Mouse (Mus musculus): ENCODE data around the gene Slc5a11.
A peak's percentile ranks its signal among the peaks of the same experiment; 100 is the strongest.

Gene Slc5a11

DNA sequence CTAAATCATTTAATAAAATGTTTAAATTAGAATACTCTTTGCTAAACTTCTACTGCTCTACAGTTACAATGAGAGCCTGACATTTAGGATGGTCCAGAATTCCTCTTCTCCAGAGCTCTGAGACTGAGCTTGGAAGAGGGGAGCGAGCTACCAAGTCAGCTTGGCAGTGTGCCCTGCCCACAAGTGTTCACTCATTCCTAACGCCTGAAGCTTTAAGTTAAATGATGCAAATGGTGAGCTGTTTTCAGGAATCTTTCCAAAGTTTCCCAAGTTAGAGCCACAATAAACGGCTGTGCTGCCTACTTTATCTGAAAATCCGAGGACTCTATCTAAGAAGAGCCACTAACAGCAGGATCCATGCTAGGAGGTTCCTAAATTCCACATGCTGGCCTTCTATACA is 69.2 kb downstream of the Slc5a11 start:
- no peak for DNase-seq (ENCODE audit: low read depth, low spot score)

DNA sequence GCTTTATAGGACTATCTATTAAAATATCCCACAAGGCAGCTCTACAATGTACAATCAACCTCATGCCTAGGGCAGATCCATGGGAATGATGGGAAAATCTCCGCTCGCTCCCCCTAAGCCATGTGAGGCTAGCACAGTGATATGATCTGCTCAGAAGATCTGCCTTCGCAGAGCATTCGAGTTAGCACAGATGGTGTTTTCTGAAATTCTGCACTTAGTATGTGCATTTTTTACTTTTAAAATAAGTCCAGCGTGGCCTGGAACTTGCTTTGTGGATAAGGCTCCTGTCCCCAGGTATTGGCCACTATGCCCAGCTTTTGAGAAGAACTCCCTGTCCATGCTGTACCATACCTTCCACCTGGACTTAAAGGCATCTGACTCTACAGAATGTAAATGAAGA is 71.3 kb downstream of the Slc5a11 start:
- no peak for DNase-seq (ENCODE audit: low read depth, low spot score)

DNA sequence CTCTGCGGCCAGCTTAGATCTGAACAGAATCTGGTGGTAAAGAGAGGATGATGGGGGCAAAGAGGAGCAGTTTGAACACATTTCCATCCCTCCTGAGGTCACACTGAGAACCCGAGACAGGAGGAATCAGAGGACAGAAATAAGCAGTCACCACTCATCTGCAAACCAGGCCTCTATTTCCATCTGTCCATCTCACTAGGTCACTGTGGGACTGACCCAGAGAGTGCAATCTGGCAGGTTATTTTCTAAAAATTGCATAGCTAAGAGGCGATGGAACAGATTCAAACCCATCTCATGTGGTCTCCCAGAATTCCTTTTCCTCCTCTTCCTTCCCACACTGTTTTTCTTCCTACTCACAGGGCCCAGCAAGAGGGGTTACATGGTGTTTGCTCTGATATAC is 73.3 kb downstream of the Slc5a11 start:
- DNase-seq (ENCODE audit: low read depth, low spot score), result no peak

GRCm38 (mm10) chr7:123289176-123289575 is 74.6 kb downstream of the Slc5a11 start:
- no peak for DNase-seq (ENCODE audit: low read depth, low spot score)

DNA sequence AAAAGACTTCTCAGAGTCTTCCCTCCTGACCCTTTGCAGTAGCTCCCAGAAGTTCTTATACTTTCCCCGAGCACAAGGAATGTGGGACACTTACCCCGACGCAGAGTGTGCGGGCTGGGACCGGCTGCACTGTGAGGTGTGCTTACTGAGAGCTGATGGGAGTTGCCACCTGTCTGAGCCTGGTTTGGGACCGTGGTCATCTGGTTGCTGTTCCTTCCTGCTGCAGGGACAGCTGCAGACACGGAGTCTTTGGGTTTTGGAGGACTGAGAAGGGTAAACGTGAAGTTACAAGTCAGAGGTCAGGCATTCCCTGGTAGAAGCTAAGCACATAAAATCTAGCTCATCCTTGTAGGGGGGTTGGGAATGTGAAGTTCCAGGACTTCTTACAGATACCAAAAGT is 77.4 kb downstream of the Slc5a11 start:
- no peak for DNase-seq (ENCODE audit: low read depth, low spot score)

DNA sequence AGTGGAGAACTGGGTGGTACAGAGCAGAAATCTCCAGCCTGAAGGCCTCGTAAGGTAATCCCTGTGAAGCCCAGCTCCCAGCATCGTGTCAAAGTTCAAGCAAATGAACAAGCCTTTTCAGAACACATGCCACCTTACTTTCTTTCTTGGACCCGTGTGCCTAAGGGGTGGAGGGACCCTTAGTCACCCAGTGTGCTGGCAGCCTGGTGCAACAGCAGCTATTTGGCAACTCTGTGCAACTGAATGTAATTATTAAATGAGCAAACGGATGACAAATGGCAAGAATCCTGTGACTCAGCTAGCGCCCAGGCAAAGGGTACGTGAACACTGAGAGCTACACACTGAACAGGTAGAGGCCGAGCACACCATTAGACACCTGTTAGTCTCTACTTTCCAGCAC is 79.3 kb downstream of the Slc5a11 start:
- DNase-seq (ENCODE audit: low read depth, low spot score), result no peak

- peak; percentile 20 for DNase-seq (ENCODE audit: low read depth, low spot score)
Observed at GRCm38 (mm10) chr7:123295423-123295822, 80.8 kb downstream of the Slc5a11 start.

GRCm38 (mm10) chr7:123296097-123296496 is 81.5 kb downstream of the Slc5a11 start:
- peak; percentile 12 for DNase-seq (ENCODE audit: low read depth, low spot score)

GRCm38 (mm10) chr7:123298225-123298624 is 83.6 kb downstream of the Slc5a11 start:
- no peak for DNase-seq (ENCODE audit: low read depth, low spot score)

DNA sequence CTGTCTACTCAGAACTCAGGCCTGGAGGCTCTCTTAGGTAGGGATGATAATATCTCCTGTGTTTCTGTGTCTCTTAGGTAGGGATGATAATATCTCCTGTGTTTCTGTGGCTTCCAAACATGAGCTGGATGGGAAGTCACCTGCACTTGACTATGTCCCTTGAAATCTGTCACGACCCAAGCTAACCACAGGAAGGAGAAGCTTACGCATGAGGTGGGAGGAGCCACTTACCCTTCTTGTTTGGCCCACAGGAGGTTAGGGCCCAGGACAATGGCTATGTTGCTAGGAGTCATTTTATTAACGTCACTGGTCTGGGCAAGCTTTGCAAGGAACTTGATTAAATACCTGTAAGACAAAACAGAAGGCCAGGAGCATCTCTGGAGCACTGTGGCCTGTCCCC is 85.7 kb downstream of the Slc5a11 start:
- DNase-seq (ENCODE audit: low read depth, low spot score), result no peak

DNA sequence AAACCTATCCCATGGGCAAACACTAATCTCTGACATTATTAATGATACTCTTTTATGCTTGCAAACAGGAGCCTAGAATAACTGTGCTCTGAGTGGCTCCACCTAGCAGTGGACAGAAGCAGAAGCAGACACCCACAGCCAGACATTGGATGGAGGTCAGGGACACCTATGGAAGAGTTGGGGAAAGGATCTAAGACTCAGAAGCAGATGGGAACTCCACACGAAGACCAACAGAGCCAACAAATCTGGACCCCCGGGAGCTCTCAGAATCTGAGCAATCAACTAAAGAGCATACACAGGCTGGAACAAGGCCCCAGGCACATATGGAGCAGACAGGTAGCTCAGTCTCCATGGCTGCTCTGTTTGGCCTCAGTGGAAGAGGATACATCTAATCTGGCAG is 90.8 kb downstream of the Slc5a11 start:
- DNase-seq (ENCODE audit: low read depth, low spot score), result no peak

DNA sequence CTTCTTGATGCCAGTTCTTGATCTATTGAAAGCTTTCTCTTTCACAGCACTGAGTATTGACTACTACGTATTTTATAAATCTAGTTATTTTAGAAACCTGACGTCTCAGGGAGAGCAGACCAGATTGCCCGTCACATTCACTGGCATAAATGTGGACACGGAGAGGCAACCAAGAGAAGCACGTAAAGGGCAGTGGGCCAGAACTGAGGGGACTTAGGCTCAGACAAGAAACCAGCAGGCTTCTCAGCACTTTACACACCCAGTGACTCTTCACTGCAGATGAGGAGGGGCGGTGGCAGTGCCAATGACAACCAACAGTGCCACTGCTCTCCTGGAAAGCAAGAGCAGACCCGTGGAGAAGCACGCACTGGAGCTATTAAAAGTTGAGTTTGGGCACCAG is 92.7 kb downstream of the Slc5a11 start:
- DNase-seq (ENCODE audit: low read depth, low spot score), result no peak

GRCm38 (mm10) chr7:123307887-123308558 is 93.4 kb downstream of the Slc5a11 start:
- DNase-seq (ENCODE audit: low read depth, low spot score), result no peak

GRCm38 (mm10) chr7:123311836-123312235 is 97.3 kb downstream of the Slc5a11 start:
- DNase-seq (ENCODE audit: low read depth, low spot score), result no peak

GRCm38 (mm10) chr7:123312738-123313137 is 98.2 kb downstream of the Slc5a11 start:
- no peak for DNase-seq (ENCODE audit: low read depth, low spot score)

DNA sequence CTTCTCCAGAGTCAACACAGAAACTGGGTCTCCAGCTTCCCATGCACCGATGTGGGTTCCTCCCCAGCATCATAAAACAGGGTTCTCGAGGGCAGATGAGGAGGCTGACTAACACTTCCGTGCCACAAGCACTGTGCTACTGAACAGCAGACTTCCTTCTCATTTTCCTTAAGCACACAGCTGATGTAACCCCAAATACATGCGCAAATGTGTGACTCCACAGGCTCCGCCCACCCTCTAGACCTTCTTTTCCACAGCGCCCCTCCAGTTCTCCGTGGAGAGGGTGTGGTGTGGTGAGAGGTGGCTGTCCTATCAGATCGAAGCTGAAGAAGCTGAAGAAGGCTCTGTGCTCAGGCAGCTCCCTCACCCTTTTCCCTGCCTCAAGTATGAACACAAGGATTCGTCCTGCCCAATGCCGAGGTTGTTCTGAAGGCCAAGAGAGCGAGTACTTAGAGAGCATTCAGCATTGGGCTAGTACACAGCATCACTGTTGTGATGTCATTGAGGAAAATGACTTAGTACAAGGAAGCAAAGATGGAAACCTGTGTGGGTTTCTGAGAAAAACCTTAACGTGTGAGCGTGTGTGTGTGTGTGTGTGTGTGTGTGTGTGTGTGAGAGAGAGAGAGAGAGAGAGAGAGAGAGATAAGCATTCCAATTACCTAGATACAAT is 108.0 kb downstream of the Slc5a11 start:
- DNase-seq (ENCODE audit: low read depth, low spot score), result peak; percentile 48

Measured in ES-CJ7 (cell line).